Mouse (Mus musculus) layer of hippocampus, postnatal 14 days (tissue): ENCODE results near the gene Erh. TPM values are rescaled to one million over a fixed set of nuclear protein-coding genes. Genes with fewer than 3 reads are reported as not detected.

ENCODE experiments used
- DNase-seq, 2 experiments: peaks; one replicate each; pipeline ENCODE4 v3.0.0; 2021 to 2022; ENCODE audit warnings: low spot score in 2 of 2, mixed read lengths in 1 of 2
- long read RNA-seq, 2 experiments: library from polyadenylated mRNA; stranded (forward); transcript quantifications; one replicate each; pipeline ENCODE4 v2.0.0; 2021
- total RNA-seq, 2 experiments: library from RNA; stranded (reverse); gene quantifications; 2 replicates each; pipeline ENCODE4 v1.2.3; 2021

Gene Erh
- 10 to 100 TPM; 56.8 to 57.5 TPM for total RNA-seq
- long read RNA-seq, experiment 1, transcript Erh-202 (5 exons, 506 nt) = minor isoform, 9 of 125 reads
- long read RNA-seq, experiment 1, transcript Erh-201 (4 exons, 1,293 nt) = major isoform, 110 of 125 reads
- long read RNA-seq, experiment 1, partial matches to known transcripts = 3 of 125 reads
- long read RNA-seq, experiment 1, other reads (novel, unspliced or antisense) = 3 of 125 reads
- long read RNA-seq, experiment 2, transcript Erh-201 (4 exons, 1,293 nt) = major isoform, 234 of 260 reads
- long read RNA-seq, experiment 2, transcript Erh-202 (5 exons, 506 nt) = minor isoform, 20 of 260 reads
- long read RNA-seq, experiment 2, partial matches to known transcripts = 0 of 260 reads
- long read RNA-seq, experiment 2, other reads (novel, unspliced or antisense) = 6 of 260 reads

- DNase-seq = peak; percentile 94 to 95
Measured at GRCm38 (mm10) chr12:80643693-80644505, at the start of gene Erh, which contains the start of gene Slc39a9. Gene Erh, minus strand, starts transcription at chr12:80644341. Gene Slc39a9, plus strand, starts transcription at chr12:80643883.

- no peak for DNase-seq
Measured at GRCm38 (mm10) chr12:80693700-80694099, 49.6 kb upstream of the Erh start.

GRCm38 (mm10) chr12:80692269-80692972, 48.3 kb upstream of the Erh start, which contains the start of gene Plekhd1:
Gene Plekhd1, plus strand, starts transcription at chr12:80692591.
- no peak for DNase-seq

GRCm38 (mm10) chr12:80691671-80692091, 47.5 kb upstream of the Erh start:
- DNase-seq = no peak

- DNase-seq = no peak
Measured at GRCm38 (mm10) chr12:80689696-80690095, 45.6 kb upstream of the Erh start.

- peak in 1 of 2 experiments; percentile 44 for DNase-seq
Measured at GRCm38 (mm10) chr12:80687788-80688211, 43.7 kb upstream of the Erh start.

GRCm38 (mm10) chr12:80684316-80684715, 40.2 kb upstream of the Erh start:
- DNase-seq = no peak

- no peak for DNase-seq
Measured at GRCm38 (mm10) chr12:80683554-80683953, 39.4 kb upstream of the Erh start.

- DNase-seq = peak in 1 of 2 experiments; percentile 52
Measured at GRCm38 (mm10) chr12:80681340-80681739, 37.2 kb upstream of the Erh start.

- DNase-seq = peak; percentile 51 to 66
Measured at GRCm38 (mm10) chr12:80673170-80673569, 29.0 kb upstream of the Erh start.

GRCm38 (mm10) chr12:80668391-80668790, 24.2 kb upstream of the Erh start:
- no peak for DNase-seq

GRCm38 (mm10) chr12:80663935-80664334, 19.8 kb upstream of the Erh start:
- no peak for DNase-seq

GRCm38 (mm10) chr12:80662322-80662721, 18.2 kb upstream of the Erh start:
- DNase-seq = no peak

GRCm38 (mm10) chr12:80658661-80659060, 14.5 kb upstream of the Erh start:
- DNase-seq = no peak

GRCm38 (mm10) chr12:80654659-80655025, 10.5 kb upstream of the Erh start:
- DNase-seq = no peak

GRCm38 (mm10) chr12:80653951-80654658, 10.0 kb upstream of the Erh start:
- DNase-seq = no peak

- DNase-seq = no peak
Measured at GRCm38 (mm10) chr12:80646377-80646776, 2.2 kb upstream of the Erh start.

- DNase-seq = no peak
Measured at GRCm38 (mm10) chr12:80644506-80644868, 346 bp upstream of the Erh start.

GRCm38 (mm10) chr12:80642725-80643692, 1.1 kb downstream of the Erh start:
- peak; percentile 18 to 36 for DNase-seq

- no peak for DNase-seq
Measured at GRCm38 (mm10) chr12:80631790-80632189, 12.4 kb downstream of the Erh start.
